Mouse (Mus musculus): ENCODE measurements at regions not wholly inside any gene's neighbourhood (a gene's known extent, or its start where the extent isn't known, plus 50 kb on each side); places are given as distances from the start of the nearest gene placed in this dataset.
A peak's percentile ranks its signal among the peaks of the same experiment; 100 is the strongest.
"Not testable (repeated sequence)": the region's sequence is repeated elsewhere in the genome, so short reads cannot be mapped to it uniquely, and the experiment has no call there.

GRCm38 (mm10) chr1:128504371-128504770 lies 87.2 kb upstream of the Dars start:
- H3K9ac ChIP-seq, result no peak overlapping the region
- H3K27me3 ChIP-seq, result no peaks in the 10 kb centered on the region
- H3K9me3 ChIP-seq (replicated peaks), result no peaks in the 10 kb centered on the region
- H3K4me3 ChIP-seq, result no peak overlapping the region
- no peaks in the 10 kb centered on the region for H3K36me3 ChIP-seq
- 55% methylated on average over 4 of the region's 4 CpGs for WGBS
- H3K4me1 ChIP-seq (replicated peaks), result no peaks in the 10 kb centered on the region
- no peak overlapping the region for H3K4me2 ChIP-seq
- no peak overlapping the region for H3K27ac ChIP-seq
- ATAC-seq (replicated peaks; ENCODE audit: insufficient number of reproducible peaks, insufficient read depth, low FRiP score, low read depth), result no peak

GRCm38 (mm10) chr1:128498042-128498772 lies 81.0 kb upstream of the Dars start:
- H3K9me3 ChIP-seq (replicated peaks), result no peaks in the 10 kb centered on the region
- no peak overlapping the region for H3K4me2 ChIP-seq
- no peak overlapping the region for H3K4me3 ChIP-seq
- 62% methylated on average over 9 of the region's 9 CpGs for WGBS
- H3K36me3 ChIP-seq, result no peaks in the 10 kb centered on the region
- no peak overlapping the region for H3K27ac ChIP-seq
- no peak overlapping the region for H3K9ac ChIP-seq
- no peaks in the 10 kb centered on the region for H3K27me3 ChIP-seq
- no peak for ATAC-seq (replicated peaks; ENCODE audit: insufficient number of reproducible peaks, insufficient read depth, low FRiP score, low read depth)
- H3K4me1 ChIP-seq (replicated peaks), result no peaks in the 10 kb centered on the region

- H3K4me1 ChIP-seq (replicated peaks), result no peaks in the 10 kb centered on the region
- H3K9ac ChIP-seq, result no peak overlapping the region
- H3K27ac ChIP-seq, result no peak overlapping the region
- H3K4me2 ChIP-seq, result no peak overlapping the region
- H3K27me3 ChIP-seq, result no peaks in the 10 kb centered on the region
- H3K36me3 ChIP-seq, result no peaks in the 10 kb centered on the region
- no peaks in the 10 kb centered on the region for H3K9me3 ChIP-seq (replicated peaks)
- WGBS, result 94% methylated on average over 2 of the region's 2 CpGs
- no peak overlapping the region for H3K4me3 ChIP-seq
- ATAC-seq (replicated peaks; ENCODE audit: insufficient number of reproducible peaks, insufficient read depth, low FRiP score, low read depth), result no peak
These were observed 75.1 kb upstream of the Dars start for GRCm38 (mm10) chr1:128492251-128492650.

GRCm38 (mm10) chr1:128487181-128487580 lies 70.0 kb upstream of the Dars start:
- not testable (repeated sequence) for H3K4me2 ChIP-seq; H3K9ac ChIP-seq; H3K27me3 ChIP-seq; H3K9me3 ChIP-seq (replicated peaks); H3K4me1 ChIP-seq (replicated peaks); H3K36me3 ChIP-seq; ATAC-seq (replicated peaks; ENCODE audit: insufficient number of reproducible peaks, insufficient read depth, low FRiP score, low read depth); H3K27ac ChIP-seq; H3K4me3 ChIP-seq
- WGBS, result 61% methylated on average over 4 of the region's 4 CpGs

- 62% methylated on average over 6 of the region's 6 CpGs for WGBS
- no peaks in the 10 kb centered on the region for H3K36me3 ChIP-seq
- H3K4me3 ChIP-seq, result no peak overlapping the region
- no peaks in the 10 kb centered on the region for H3K9me3 ChIP-seq (replicated peaks)
- ATAC-seq (replicated peaks; ENCODE audit: insufficient number of reproducible peaks, insufficient read depth, low FRiP score, low read depth), result no peak
- no peak overlapping the region for H3K4me2 ChIP-seq
- H3K27ac ChIP-seq, result no peak overlapping the region
- H3K9ac ChIP-seq, result no peak overlapping the region
- H3K4me1 ChIP-seq (replicated peaks), result no peaks in the 10 kb centered on the region
- H3K27me3 ChIP-seq, result no peaks in the 10 kb centered on the region
These were observed 61.2 kb upstream of the Dars start for GRCm38 (mm10) chr1:128478376-128478775.

- WGBS, result 69% methylated on average over 2 of the region's 2 CpGs
- Histone ChIP-seq H3K27me3 (no peaks in the 10 kb centered on the region), H3K36me3 (no peaks in the 10 kb centered on the region), H3K27ac (no peak overlapping the region), H3K4me1 (replicated peaks) (peaks cover 3% of the 10 kb centered on the region; the same call in 1 of the 2 replicates), H3K4me2 (no peak overlapping the region), H3K9me3 (replicated peaks) (no peaks in the 10 kb centered on the region), H3K4me3 (no peak overlapping the region), H3K9ac (no peak overlapping the region)
- ATAC-seq (replicated peaks; ENCODE audit: insufficient number of reproducible peaks, insufficient read depth, low FRiP score, low read depth), result no peak
These were observed 60.5 kb upstream of the Dars start for GRCm38 (mm10) chr1:128477653-128478052.

- Histone ChIP-seq H3K4me1 (replicated peaks) (peaks cover 11% of the 10 kb centered on the region), H3K9ac (no peak overlapping the region), H3K27me3 (no peaks in the 10 kb centered on the region; the same call in 1 of the 2 replicates), H3K36me3 (no peaks in the 10 kb centered on the region), H3K4me2 (peak overlapping the region; percentile 65), H3K4me3 (peak overlapping the region; percentile 34), H3K27ac (no peak overlapping the region), H3K9me3 (replicated peaks) (no peaks in the 10 kb centered on the region)
- peak; percentile 24; the same call in 1 of the 2 replicates for ATAC-seq (replicated peaks; ENCODE audit: insufficient number of reproducible peaks, insufficient read depth, low FRiP score, low read depth)
- WGBS, result 29% methylated on average over 15 of the region's 15 CpGs
These were observed 55.6 kb upstream of the Dars start for GRCm38 (mm10) chr1:128472713-128473230.

- no peaks in the 10 kb centered on the region; the same call in 1 of the 2 replicates for H3K27me3 ChIP-seq
- H3K27ac ChIP-seq, result no peak overlapping the region
- peaks cover 11% of the 10 kb centered on the region for H3K4me1 ChIP-seq (replicated peaks)
- WGBS, result 3% methylated on average over 20 of the region's 20 CpGs
- peak overlapping the region; percentile 65 for H3K4me2 ChIP-seq
- H3K4me3 ChIP-seq, result peak overlapping the region; percentile 34
- H3K9me3 ChIP-seq (replicated peaks), result no peaks in the 10 kb centered on the region
- no peaks in the 10 kb centered on the region for H3K36me3 ChIP-seq
- H3K9ac ChIP-seq, result no peak overlapping the region
- ATAC-seq (replicated peaks; ENCODE audit: insufficient number of reproducible peaks, insufficient read depth, low FRiP score, low read depth), result peak; percentile 74
These were observed 55.0 kb upstream of the Dars start for GRCm38 (mm10) chr1:128472022-128472712.

GRCm38 (mm10) chr1:128470786-128471185 lies 53.6 kb upstream of the Dars start:
- H3K9ac ChIP-seq, result no peak overlapping the region
- H3K4me2 ChIP-seq, result no peak overlapping the region
- no peaks in the 10 kb centered on the region for H3K36me3 ChIP-seq
- no peak for ATAC-seq (replicated peaks; ENCODE audit: insufficient number of reproducible peaks, insufficient read depth, low FRiP score, low read depth)
- 67% methylated on average over 2 of the region's 2 CpGs for WGBS
- H3K4me3 ChIP-seq, result no peak overlapping the region
- H3K27ac ChIP-seq, result no peak overlapping the region
- H3K4me1 ChIP-seq (replicated peaks), result peaks cover 11% of the 10 kb centered on the region
- no peaks in the 10 kb centered on the region for H3K9me3 ChIP-seq (replicated peaks)
- no peaks in the 10 kb centered on the region; the same call in 1 of the 2 replicates for H3K27me3 ChIP-seq

GRCm38 (mm10) chr1:128469054-128469453 lies 51.9 kb upstream of the Dars start:
- Histone ChIP-seq H3K9ac (no peak overlapping the region), H3K27me3 (no peaks in the 10 kb centered on the region; the same call in 1 of the 2 replicates), H3K4me3 (no peak overlapping the region), H3K4me1 (replicated peaks) (peaks cover 11% of the 10 kb centered on the region), H3K36me3 (no peaks in the 10 kb centered on the region), H3K27ac (no peak overlapping the region), H3K9me3 (replicated peaks) (no peaks in the 10 kb centered on the region), H3K4me2 (no peak overlapping the region)
- no peak for ATAC-seq (replicated peaks; ENCODE audit: insufficient number of reproducible peaks, insufficient read depth, low FRiP score, low read depth)
- WGBS, result 87% methylated on average over 7 of the region's 7 CpGs

Measured in heart, embryonic 15.5 days (tissue).